Mouse (Mus musculus) liver, postnatal 0 days (tissue): ENCODE measurements around the gene Dapk3. TPM values are rescaled to one million over a fixed set of nuclear protein-coding genes. Genes with fewer than 3 reads are reported as not detected.

Experiments
- ATAC-seq: fragments of 200-750 bp; cut with Nextera tagmentation; 2 replicates; pipeline ENCODE4 v1.8.0; 2017; ENCODE audit warnings: mild to moderate bottlenecking, moderate library complexity
- DNase-seq: peaks from one replicate; pipeline ENCODE4 v3.0.0-alpha.2; 2016
- H3K27ac ChIP-seq: fragments of 300-500 bp; sonication (generic); 2 replicates; pipeline ENCODE4 v1.5.1; 2014; ENCODE audit warnings: antibody characterized with exemption, moderate library complexity, mild to moderate bottlenecking, low read depth
- H3K27me3 ChIP-seq: fragments of 300-500 bp; sonication (generic); 2 replicates; pipeline ENCODE4 v1.6.1; 2014; ENCODE audit warnings: low read length, control low read depth, mixed read lengths; ENCODE audit not compliant: insufficient read depth
- H3K36me3 ChIP-seq: fragments of 300-500 bp; sonication (generic); replicated peaks from 2 replicates; pipeline ENCODE4 v1.6.1; 2014; ENCODE audit warnings: mild to moderate bottlenecking, control low read depth, low read length, moderate library complexity, mixed read lengths; ENCODE audit not compliant: insufficient read depth
- H3K4me1 ChIP-seq: fragments of 300-500 bp; sonication (generic); 2 replicates; pipeline ENCODE4 v1.6.1; 2014; ENCODE audit warnings: antibody characterized with exemption, mild to moderate bottlenecking, control low read depth; ENCODE audit not compliant: insufficient read depth
- H3K4me2 ChIP-seq: fragments of 300-500 bp; sonication (generic); 2 replicates; pipeline ENCODE4 v1.6.1; 2014; ENCODE audit warnings: low read depth, mild to moderate bottlenecking, low read length, moderate library complexity, mixed read lengths
- H3K4me3 ChIP-seq: fragments of 300-500 bp; sonication (generic); 2 replicates; pipeline ENCODE4 v1.5.1; 2014; ENCODE audit warnings: low read depth, low read length
- H3K9ac ChIP-seq: fragments of 300-500 bp; sonication (generic); replicated peaks from 2 replicates; pipeline ENCODE4 v1.6.1; 2014; ENCODE audit warnings: mild to moderate bottlenecking, moderate library complexity
- H3K9me3 ChIP-seq: fragments of 300-500 bp; sonication (generic); 2 replicates; pipeline ENCODE4 v1.6.1; 2016; ENCODE audit warnings: mild to moderate bottlenecking, control low read depth, low read length, mixed read lengths
- CTCF ChIP-seq: sonication (generic); IDR thresholded peaks from 2 replicates; pipeline ENCODE4 v1.5.1; 2016; ENCODE audit warnings: antibody characterized with exemption, low read depth
- EP300 ChIP-seq: IDR thresholded peaks from 2 replicates; pipeline ENCODE4 v1.6.1; 2016; ENCODE audit warnings: antibody characterized with exemption, low read depth, mild to moderate bottlenecking
- WGBS: fragments of 180-500 bp; shearing (Covaris S2); extraction: QIAGEN DNeasy Blood & Tissue Kit; methylation state at CpG from one replicate; pipeline ENCODE4 v1.1.7; 2014; ENCODE audit not compliant: insufficient replicate concordance; 5-methylcytosine and 5-hydroxymethylcytosine counted together
- polyA plus RNA-seq: library from polyadenylated mRNA; unstranded; fragments of >200 nt; fragmentation: Nextera tagmentation; extraction: Ambion mirVana; gene quantifications from 2 replicates; pipeline ENCODE4 v1.2.1, GENCODE M21; 2015

The Dapk3 gene
- polyA plus RNA-seq, 1 experiment from 2014 or later = 15.3 TPM

- peaks cover 55% of the 10 kb centered on the region for H3K4me1 ChIP-seq
- under 1% methylated on average over 74 of the region's 89 CpGs for WGBS
Observed at GRCm38 (mm10) chr10:81137252-81138130, 45.3 kb upstream of the Dapk3 start.

GRCm38 (mm10) chr10:81138131-81138782, 44.5 kb upstream of the Dapk3 start:
- no peak for DNase-seq
- Histone ChIP-seq H3K4me2 (peak overlapping the region; percentile 98), H3K9ac (peak overlapping the region; percentile 96), H3K9me3 (no peaks in the 10 kb centered on the region), H3K36me3 (peaks cover 18% of the 10 kb centered on the region), H3K27me3 (no peaks in the 10 kb centered on the region), H3K4me3 (peak overlapping the region; percentile 97), H3K27ac (peak overlapping the region; percentile 98), H3K4me1 (peaks cover 60% of the 10 kb centered on the region)
- WGBS = 2% methylated on average over 20 of the region's 24 CpGs
- no peak for TF ChIP-seq EP300
- TF ChIP-seq CTCF = no peak
- no peak for ATAC-seq

More at GRCm38 (mm10) chr10:81137252-81138130, 45.3 kb upstream of the Dapk3 start:
- H3K9ac ChIP-seq = peak overlapping the region; percentile 100
- TF ChIP-seq CTCF (no peak), EP300 (no peak)
- peak overlapping the region; percentile 98 for H3K4me2 ChIP-seq
- H3K27me3 ChIP-seq = no peaks in the 10 kb centered on the region
- peak overlapping the region; percentile 97 for H3K4me3 ChIP-seq
- DNase-seq (peak; percentile 99), ATAC-seq (peak; percentile 84)
- peak overlapping the region; percentile 100 for H3K27ac ChIP-seq
- H3K36me3 ChIP-seq = peaks cover 14% of the 10 kb centered on the region
- H3K9me3 ChIP-seq = no peaks in the 10 kb centered on the region

- peak overlapping the region; percentile 97 for H3K4me3 ChIP-seq
- no peak for DNase-seq
- no peak for ATAC-seq
- TF ChIP-seq EP300 = no peak
- no peak for TF ChIP-seq CTCF
- H3K9me3 ChIP-seq = no peaks in the 10 kb centered on the region
- H3K4me2 ChIP-seq = peak overlapping the region; percentile 98
- peak overlapping the region; percentile 96 for H3K9ac ChIP-seq
- WGBS = 53% methylated on average over 11 of the region's 11 CpGs
- peaks cover 56% of the 10 kb centered on the region for H3K4me1 ChIP-seq
- peak overlapping the region; percentile 98 for H3K27ac ChIP-seq
- H3K27me3 ChIP-seq = no peaks in the 10 kb centered on the region
- H3K36me3 ChIP-seq = peaks cover 25% of the 10 kb centered on the region
Observed at GRCm38 (mm10) chr10:81138821-81139528, 43.8 kb upstream of the Dapk3 start.

- peak overlapping the region; percentile 98 for H3K4me2 ChIP-seq
- peak overlapping the region; percentile 98; the same call in 1 of the 2 replicates for H3K27ac ChIP-seq
- TF ChIP-seq EP300 (no peak), CTCF (no peak)
- DNase-seq (no peak), ATAC-seq (no peak)
- H3K9me3 ChIP-seq = no peaks in the 10 kb centered on the region
- H3K4me3 ChIP-seq = peak overlapping the region; percentile 97
- peak overlapping the region; percentile 96 for H3K9ac ChIP-seq
- peaks cover 30% of the 10 kb centered on the region for H3K36me3 ChIP-seq
- H3K4me1 ChIP-seq = peaks cover 51% of the 10 kb centered on the region
- H3K27me3 ChIP-seq = no peaks in the 10 kb centered on the region
- 50% methylated on average over 4 of the region's 4 CpGs for WGBS
Observed at GRCm38 (mm10) chr10:81139529-81139846, 43.3 kb upstream of the Dapk3 start.

GRCm38 (mm10) chr10:81140005-81140404, 42.8 kb upstream of the Dapk3 start:
- ATAC-seq (no peak), DNase-seq (peak; percentile 52)
- TF ChIP-seq EP300 = no peak
- TF ChIP-seq CTCF = no peak
- Histone ChIP-seq H3K4me2 (peak overlapping the region; percentile 98), H3K4me1 (peaks cover 51% of the 10 kb centered on the region), H3K4me3 (peak overlapping the region; percentile 97), H3K9me3 (no peaks in the 10 kb centered on the region), H3K27me3 (no peaks in the 10 kb centered on the region), H3K27ac (peak overlapping the region; percentile 20), H3K36me3 (peaks cover 35% of the 10 kb centered on the region), H3K9ac (peak overlapping the region; percentile 96)
- 26% methylated on average over 8 of the region's 8 CpGs for WGBS
